Mouse (Mus musculus) fat pad, adult 2 months (tissue): ENCODE data around the gene Ugt1a5.

Source experiments
- DNase-seq: peaks from one replicate; pipeline ENCODE4 v3.0.0-alpha.2; 2011; ENCODE audit warnings: low read depth, low spot score; ENCODE audit errors: extremely low read depth

The Ugt1a5 gene

DNA sequence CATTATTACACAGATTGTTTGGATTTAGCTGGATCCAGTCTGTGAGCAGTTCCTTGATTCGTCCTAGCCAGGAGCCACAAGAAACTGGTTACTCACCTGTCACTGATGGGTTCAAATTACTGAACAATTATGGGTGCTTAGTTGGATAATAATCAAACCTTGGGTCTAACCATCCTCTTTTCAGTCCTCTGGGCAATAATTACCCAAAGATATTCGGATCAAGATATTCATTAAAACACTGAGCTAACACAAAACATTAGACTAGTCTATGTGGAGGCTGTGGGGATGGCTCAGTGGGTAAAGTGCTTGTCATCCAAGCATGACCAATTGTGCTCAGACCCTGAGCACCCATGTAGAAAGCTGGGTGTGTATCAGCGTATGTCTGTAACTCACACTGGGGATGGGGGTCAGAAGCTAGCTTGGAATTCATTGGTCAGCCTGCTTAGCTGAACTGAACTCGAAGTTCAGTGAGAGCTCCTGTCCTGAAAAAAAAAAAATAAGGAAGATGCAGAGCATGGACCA, 70.1 kb downstream of the Ugt1a5 start:
- DNase-seq: no peak

DNA sequence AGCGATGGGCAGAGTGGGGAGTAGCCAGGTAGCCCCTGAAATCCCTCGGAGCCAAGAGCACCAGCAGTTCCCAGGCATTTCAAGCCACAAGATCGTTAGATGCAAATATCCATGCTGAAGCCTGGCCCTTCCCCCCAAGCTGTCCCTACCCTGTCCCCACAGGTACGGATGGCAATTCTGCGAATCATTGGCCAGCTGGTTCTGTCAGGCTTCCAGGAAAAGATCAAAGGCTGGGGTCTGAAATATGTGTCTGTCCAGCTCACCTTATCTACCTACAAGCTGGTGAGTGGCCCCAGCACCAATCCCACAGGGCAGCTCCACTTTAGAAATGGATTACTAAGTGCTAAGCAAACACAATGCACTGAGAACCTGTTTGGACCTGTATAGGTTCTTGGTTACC, 71.5 kb downstream of the Ugt1a5 start:
- no peak for DNase-seq

DNA sequence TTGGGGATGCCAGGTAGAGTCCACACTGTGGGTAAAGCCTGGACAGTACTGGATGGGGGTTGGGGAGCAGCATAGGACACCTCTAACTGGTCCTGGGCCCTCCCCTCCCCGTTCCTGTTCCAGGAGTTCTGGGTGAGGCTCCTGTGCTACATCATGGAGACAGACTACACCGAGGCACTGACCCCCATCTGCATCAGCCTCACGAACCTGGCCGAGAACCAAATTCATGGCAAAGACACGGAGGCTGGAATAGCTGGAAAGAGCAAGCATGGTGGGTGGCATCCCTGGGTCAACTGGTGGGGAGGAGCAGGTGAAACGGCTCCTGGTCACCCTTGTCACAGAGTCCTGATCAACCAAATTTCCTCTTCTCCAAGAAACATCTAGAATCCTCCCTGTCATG, 73.0 kb downstream of the Ugt1a5 start:
- DNase-seq: no peak

DNA sequence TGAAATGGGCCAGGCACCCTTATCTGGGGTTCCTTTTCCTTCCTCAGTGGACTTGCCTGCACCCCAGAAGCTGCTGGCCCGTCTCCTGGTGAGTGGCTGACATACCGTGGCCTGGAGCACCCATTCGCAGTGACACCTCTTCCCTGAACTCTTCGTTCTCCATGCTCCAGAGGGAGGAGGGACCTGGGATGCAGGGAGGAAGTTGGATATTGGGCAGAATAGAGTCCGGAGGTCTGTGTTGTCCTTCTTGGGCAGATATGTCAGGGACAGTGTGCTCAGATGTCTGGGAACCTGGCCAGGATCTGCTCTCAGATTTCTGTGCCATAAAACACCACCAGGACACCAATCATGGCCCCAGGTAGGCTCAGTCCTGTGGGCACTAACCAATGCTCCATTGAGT, 74.3 kb downstream of the Ugt1a5 start:
- DNase-seq: no peak

DNA sequence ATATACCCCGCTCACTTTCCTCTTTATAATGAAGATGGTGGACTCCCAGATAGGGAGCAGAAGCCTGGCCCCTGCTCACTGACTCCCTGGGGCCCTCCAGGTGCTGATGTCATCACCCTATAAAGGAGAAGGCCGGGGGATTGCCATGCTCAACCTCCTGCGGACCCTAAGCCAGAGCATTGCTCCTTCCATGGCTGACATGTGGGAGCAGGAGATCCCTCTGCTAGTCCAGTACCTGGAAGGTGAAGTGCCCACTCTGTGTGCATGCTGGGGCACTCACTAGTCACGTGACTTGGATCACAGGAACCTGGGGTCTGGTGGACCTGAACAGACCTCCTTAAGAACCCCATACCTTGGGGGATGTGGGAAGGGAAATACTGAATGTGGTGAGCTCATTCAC, 74.8 kb downstream of the Ugt1a5 start:
- DNase-seq: no peak

DNA sequence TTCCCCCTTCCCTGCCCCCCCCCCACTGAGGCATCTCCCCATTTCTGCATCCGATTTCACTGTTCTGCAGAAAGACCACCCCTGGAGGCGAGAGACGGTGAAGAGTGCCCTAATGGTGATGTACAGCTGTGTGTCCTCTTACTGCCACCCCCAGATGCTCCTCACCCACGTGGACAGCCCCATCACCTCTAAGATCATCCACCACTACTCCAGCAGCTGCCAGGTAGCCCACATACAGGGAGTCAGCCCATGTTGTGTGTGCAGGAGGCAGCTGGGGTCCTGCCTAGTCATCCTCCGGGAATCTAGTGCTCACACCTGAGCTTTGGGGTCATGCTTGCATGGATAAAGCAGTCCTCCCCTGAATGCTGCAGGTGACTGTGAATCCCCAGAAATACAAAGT, 78.0 kb downstream of the Ugt1a5 start:
- no peak for DNase-seq

DNA sequence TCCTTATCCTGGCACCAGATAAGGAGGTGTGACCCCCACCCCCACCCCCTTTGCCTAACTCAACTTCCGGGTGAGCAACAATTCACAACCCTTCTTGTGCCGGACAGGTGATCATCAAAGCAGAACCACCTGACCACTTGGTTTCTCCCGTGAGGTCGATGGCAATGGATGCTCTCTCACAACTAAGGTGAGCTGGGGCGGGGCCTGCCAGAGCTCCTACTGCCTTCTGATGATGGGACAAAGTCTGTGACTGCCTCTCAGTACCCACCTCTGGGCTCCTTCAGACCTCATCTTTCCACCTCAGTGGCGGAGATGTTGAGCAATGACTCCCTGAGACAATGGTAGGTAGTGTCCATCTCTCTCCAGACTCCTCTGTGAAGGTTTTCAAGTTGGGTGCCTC, 80.1 kb downstream of the Ugt1a5 start:
- no peak for DNase-seq

DNA sequence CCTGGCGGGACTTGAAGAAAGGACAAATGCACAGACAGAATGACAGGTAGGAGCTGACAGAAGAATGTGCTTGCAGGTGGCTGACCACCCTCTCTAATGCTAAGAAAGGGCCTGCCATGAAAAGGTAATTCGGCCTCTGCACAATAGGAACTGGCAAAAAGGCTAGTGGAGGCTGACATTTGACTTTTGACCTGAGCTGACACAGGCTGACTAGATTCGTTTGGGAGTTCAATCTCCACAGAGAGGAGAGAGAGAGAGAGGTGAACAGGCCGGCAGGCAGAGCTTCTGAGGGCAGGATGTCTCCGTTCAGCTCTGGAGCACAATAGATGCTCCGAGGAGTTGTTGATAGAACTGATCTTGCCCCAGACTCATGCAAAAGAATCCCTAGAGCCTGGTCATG, 80.6 kb downstream of the Ugt1a5 start:
- DNase-seq: no peak

DNA sequence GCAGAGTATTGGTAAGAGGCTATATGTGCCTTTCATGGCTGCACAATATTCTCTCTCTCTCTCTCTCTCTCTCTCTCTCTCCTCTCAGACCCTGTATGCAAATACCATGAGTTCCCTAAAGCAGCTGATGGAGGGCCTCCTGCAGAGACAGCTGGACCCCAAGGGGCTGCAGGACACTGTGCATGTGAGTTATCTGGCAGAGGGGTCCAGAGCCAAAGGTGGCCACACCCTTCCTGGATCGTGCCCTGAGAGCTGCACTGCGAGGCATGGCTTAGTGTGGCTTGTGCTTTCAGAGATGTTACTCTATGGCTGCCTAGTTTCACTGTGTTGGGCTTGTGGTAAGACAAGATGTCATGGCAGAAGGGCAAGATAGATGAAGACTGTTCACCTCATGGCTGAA, 81.8 kb downstream of the Ugt1a5 start:
- no peak for DNase-seq

DNA sequence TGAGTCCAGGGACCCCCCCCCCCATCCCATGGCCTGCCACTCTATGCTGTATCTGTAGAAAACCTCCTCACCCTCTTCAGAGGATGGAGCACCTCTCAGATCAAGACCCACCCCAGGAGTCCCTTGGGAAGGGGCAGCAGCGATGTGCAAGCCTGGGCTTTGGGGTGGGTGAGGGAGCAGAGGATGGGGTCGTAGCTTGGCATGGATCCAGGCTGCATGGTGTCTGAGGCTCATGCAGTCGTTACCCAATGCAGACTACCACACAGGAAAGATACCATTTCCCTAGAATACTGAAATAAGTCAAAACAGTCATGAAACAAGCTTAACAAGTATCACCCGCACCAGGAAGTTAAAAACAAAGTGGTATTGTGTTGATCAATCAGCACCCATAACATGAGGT, 82.8 kb downstream of the Ugt1a5 start:
- DNase-seq: no peak

DNA sequence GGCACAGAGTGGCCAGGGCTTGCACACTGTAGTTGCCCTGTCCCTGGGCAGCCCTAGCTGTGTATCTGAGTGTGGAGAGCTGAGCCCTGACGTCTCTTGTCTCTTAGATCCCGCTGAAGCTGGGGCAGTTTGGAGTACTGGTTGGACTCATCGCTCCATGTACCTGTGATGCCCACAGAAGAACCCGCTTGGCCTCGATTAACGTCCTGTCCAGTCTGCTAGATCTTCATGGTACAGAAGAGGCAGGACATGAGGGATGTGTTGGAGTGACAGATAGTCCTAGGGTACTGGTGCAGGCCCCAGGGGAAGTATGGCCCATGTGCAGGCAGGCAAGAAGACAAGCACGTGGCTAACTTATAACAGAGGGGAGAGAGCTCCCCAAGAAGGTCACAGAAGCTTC, 83.8 kb downstream of the Ugt1a5 start:
- no peak for DNase-seq

DNA sequence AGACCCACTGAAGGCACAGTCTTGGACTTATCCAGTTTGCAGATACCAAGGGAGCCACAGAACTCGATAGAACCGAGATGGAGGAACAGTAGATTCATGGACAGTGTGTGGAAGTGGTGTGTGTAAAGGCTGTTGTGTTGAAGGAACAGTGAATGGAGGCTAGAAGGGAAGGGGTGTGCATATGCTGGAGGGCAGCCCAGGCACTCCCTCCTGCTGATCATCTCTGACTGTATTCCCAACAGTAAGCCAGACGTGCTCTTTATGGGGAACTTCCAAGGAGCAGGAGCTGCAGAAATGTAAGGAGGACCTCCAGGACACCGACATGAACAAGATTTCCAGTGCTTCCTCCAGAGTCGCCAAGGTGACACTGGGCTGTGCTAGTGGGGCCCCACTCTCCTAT, 84.2 kb downstream of the Ugt1a5 start:
- DNase-seq: no peak

DNA sequence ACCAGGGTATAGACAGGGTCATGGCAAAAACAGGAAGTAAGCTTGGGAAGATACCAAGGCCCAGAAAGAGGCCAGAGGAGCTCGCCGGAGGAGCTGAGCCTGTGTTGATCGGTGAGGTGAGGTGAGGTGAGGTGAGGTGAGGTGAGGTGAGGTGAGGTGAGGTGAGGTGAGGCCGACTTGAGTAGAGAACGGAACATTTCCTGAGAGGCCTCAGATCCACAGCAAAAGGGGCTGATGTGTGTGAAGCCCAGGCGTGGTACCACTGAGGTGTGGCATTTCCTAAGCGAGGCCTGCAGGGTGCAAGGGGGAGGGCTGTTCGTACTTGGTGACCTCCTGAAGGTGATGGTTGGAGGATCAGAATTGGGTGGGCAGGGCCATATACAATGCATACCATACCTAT, 87.3 kb downstream of the Ugt1a5 start:
- no peak for DNase-seq

DNA sequence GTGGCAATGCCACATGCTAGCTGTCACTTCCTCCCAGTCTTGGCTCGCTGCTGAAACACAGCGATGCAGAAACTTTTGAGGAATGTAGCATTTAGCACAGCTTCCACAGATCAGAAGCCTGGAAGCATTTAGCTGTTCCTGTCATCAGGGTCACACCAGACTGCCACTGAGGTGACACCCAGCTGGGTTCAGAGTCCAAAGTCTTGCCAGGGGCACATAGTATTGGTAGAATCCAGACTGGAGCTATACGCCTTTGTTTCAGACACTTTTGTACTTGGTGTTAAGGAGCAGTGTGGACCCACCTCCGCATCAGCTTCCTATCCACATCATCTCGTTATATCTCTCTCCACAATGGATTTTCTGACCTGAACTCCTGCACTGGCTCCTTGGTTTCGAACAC, 87.7 kb downstream of the Ugt1a5 start:
- no peak for DNase-seq

DNA sequence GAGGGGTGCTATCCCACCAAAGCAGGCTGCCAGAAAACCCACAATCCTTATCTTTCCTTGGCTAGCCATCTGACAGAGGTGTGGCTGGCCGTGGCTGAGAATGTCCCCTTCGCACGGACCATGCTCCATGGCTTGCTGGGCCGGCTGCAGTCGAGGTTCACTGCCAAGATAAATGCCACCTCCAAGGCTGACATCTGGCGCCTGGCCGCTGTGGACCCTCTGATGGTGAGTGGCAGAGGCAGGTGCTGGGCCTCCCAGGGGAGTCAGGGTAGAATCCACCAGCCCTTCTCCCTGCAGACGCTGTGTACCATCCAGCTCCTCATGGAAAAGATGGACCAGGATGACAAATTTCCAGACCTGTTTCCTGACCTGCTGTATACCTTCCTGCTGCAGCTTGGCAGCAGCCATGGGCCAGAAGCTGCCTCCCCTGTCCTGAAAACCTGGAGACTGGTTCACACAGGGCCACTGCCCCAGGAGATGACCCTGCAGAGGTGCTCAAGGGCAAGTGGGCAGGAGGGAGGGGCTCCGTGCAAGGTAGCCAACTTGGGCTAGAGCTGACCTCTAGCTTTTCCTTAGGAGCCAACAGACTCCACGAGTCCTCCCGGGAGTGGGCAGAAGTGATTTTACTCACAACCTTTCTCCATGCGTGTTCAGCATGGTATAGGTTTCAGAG, 89.1 kb downstream of the Ugt1a5 start:
- DNase-seq: no peak

DNA sequence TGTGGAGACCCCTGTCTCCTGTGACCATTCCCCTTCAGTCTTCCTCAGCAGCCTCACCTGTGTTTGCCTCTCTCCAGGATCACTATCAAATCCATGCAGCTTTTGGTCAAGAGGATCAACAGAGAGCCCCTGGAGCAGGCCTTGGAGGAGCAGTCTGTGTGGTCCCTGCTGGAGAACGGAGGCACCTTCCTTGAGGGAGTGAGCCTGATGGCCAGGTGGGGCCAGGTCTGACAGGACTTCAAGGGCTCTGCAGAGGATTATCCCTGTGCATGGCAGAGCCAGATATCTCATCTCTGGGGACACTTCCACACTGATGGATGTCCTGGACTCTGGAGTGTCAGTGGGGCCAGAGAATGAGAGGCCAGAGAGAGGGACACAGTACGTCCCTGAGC, 89.7 kb downstream of the Ugt1a5 start:
- no peak for DNase-seq

DNA sequence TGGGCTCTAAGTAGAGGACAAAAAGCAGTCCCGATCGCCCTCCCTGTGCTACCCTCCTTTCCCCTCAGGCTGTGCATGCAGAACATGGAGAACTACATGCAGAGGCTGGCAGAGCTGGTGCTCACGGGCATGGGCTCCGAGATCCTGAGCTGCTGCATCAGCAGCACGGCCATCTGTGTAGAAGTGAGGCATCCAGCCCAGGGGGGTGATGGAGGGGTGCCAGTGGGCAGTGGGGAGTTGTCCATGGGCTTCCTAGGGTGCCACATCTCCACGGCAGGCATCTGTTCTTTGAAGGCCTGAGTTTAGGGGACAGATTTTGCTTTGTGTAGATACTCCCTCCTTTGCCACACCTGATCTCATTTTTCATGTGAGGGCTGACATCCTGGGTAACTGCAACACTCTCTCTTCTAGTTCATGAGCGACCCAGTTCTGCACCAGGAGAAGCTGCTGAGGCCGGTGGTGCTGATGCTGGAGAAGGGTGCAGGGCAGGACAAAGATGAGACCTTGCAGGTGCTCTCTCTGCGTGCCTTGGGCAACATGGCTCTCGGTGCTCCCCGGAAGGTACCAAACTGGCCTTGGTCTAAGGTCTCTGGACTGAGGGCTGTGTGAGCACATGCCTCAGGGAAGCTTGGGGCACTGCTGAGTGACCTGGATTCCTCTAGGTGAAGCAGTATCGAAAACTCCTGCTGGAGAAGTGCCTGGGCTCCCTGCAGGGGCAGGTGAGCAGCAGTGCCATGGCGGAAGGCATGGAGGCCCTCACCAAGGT, 90.4 kb downstream of the Ugt1a5 start:
- no peak for DNase-seq

DNA sequence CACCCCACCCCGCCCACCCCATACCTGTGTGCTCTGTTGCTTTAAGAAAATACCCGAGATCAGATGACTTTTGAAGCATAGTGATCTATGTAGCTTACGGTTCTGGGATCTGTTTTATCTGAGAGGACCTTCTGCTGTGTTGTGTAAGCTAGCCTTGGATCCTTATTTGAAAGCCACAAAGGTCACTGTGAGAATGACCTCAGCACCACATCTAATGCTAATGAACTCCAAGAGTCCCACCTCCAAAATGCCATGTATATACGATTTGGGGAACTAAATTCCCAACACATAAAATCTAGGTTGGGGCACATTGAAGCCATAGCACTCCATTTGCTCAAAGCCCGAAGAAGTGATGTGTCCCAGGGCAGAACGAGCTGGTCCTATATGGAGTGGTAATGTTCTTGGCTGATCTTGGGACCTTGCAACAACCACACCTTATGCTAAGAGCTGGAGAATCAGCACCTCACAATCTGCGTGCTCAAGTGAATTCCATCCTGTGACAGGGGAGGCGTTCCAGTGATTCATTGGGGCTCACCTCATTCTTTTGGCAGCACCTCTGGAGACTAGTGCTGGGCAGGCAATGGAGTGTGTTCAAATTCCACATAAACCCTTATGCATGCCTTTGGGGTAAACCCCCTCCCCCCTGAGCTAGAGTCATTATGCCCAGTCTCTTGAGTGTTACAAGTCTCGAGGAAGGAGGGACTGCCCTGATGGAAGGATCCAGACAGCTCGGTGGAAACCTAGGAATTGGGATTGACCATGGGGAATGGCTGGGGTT, 91.3 kb downstream of the Ugt1a5 start:
- no peak for DNase-seq

DNA sequence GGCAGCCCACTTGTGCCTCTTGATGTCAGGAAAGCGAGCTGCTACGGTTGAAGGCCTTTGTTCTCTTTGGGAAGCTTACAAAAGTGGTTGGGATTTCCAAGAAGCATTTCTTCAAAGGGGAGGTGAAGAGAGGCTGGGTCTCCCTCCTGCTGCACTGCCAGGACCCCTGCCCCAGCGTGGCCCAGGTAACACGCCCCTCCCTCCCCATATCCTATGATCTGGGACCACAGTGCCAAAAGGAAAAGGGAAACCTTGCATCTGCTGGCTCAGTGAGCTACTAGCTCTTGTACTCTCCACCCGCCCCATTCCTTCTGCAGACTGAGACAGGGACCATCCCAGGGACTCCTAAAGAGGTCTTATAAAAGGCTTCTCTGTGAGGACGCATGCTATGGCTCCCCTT, 91.9 kb downstream of the Ugt1a5 start:
- DNase-seq: no peak

DNA sequence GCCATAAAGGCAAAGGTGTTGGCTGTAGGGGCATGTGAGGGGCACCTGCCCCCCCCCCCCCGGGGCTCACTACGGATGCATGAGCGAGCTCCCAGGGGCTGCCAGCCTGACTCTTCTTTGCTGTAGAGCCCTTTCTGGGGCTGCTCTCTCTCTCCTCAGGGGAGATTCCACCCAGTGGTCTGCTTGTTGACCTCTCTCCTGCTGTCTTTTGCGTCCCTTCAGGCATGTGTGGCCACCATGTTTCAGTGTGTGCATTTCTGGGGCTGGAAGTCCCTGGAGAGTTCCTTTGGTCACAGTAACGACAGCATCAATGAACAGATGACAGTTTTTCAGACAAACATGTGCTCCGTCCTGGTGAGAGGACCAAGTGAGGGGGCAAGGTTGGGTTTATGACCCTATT, 92.5 kb downstream of the Ugt1a5 start:
- no peak for DNase-seq

DNA sequence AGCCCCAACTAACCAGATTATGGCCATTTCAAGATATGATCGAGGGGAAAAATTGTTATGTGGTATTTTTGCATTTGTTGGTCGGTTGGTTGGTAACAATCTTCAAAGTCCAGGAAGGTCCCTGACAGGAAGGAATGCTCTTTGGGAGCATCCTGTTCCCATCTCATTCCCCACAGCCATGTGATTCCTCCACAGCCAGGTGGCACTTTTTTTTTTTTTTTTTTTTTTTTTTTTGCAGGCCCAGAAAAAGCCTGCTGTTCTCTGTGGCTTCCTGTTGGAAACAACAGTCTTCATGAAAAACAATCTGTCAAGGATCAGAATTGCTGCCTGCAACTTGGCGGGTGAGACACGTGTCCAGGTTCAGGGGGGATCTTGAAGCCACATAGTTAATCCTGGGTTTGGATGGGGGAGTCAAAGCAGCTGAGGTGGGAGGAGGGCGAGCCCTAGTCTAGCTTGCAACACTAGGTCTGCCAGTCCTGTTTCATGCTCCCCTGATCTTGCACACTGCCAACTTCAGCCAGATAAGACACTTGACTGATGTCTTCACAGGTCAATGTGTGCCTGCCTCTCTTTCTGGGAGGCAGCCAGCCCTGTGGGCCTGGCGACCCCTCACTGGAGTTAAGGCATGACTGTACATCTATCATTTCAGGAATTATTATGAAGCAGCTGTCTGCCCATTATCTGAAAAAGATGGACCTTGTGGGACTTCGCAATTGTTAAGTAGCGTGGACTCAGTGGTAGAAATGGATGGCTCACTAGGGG, 93.2 kb downstream of the Ugt1a5 start:
- no peak for DNase-seq
